Mouse (Mus musculus): ENCODE measurements around the gene Taf1d. TPM values are rescaled to one million over a fixed set of nuclear protein-coding genes. Genes with fewer than 3 reads are reported as not detected.
A peak's percentile ranks its signal among the peaks of the same experiment; 100 is the strongest.
"Not testable (repeated sequence)": the region's sequence is repeated elsewhere in the genome, so short reads cannot be mapped to it uniquely, and the experiment has no call there.

The Taf1d gene
- polyA plus RNA-seq, 1 experiment = 35.7 TPM

GRCm38 (mm10) chr9:15309425-15309824 is 3.4 kb downstream of the Taf1d start:
- no peak for DNase-seq
- no peak for TF ChIP-seq CTCF (IDR thresholded peaks at IDR 0.05; ENCODE audit: borderline replicate concordance, insufficient read depth, low read depth, low read length)
- TF ChIP-seq POLR2A (IDR thresholded peaks at IDR 0.05; ENCODE audit: borderline replicate concordance, insufficient read depth, low read length) = no peak
- no peak overlapping the region for H3K27ac ChIP-seq (ENCODE audit: insufficient read depth, low read length)
- H3K27me3 ChIP-seq (ENCODE audit: control insufficient read depth, insufficient read depth, low read length) = no peaks in the 10 kb centered on the region
- H3K4me3 ChIP-seq (replicated peaks; ENCODE audit: insufficient read depth, low read depth, low read length) = no peak overlapping the region
- H3K4me1 ChIP-seq (ENCODE audit: control insufficient read depth, insufficient read depth, low read length) = no peaks in the 10 kb centered on the region
- 73% methylated on average over 4 of the region's 4 CpGs for WGBS

DNA sequence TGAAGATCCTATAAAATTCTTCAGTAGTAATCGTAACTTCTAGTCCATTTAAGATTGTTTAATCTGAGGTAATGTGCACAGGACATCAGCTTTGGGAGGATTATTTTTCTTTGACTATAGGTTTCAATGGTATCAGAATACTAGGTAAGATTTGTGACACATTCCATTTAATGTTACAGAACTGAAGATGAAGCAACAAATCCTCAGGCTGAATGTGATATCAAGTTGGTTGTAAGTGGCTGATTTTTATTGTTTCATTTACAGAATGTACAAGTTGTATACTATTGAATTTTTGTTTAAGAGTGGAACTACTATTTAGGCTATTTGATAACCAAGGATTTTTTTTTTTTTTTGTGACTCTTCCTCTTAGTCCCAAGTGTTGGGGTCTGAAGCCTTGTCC is 4.2 kb downstream of the Taf1d start:
- H3K27ac ChIP-seq (ENCODE audit: insufficient read depth, low read length) = no peak overlapping the region
- H3K27me3 ChIP-seq (ENCODE audit: control insufficient read depth, insufficient read depth, low read length) = no peaks in the 10 kb centered on the region
- no peak overlapping the region for H3K4me3 ChIP-seq (replicated peaks; ENCODE audit: insufficient read depth, low read depth, low read length)
- no peak for DNase-seq
- no peaks in the 10 kb centered on the region for H3K4me1 ChIP-seq (ENCODE audit: control insufficient read depth, insufficient read depth, low read length)
- WGBS = 90% methylated on average over 1 of the region's 1 CpGs
- no peak for TF ChIP-seq CTCF (IDR thresholded peaks at IDR 0.05; ENCODE audit: borderline replicate concordance, insufficient read depth, low read depth, low read length)
- TF ChIP-seq POLR2A (IDR thresholded peaks at IDR 0.05; ENCODE audit: borderline replicate concordance, insufficient read depth, low read length) = no peak

GRCm38 (mm10) chr9:15312054-15312735 is 6.2 kb downstream of the Taf1d start:
- 87% methylated on average over 2 of the region's 2 CpGs for WGBS
- TF ChIP-seq CTCF (IDR thresholded peaks at IDR 0.05; ENCODE audit: borderline replicate concordance, insufficient read depth, low read depth, low read length) (no peak), POLR2A (IDR thresholded peaks at IDR 0.05; ENCODE audit: borderline replicate concordance, insufficient read depth, low read length) (no peak)
- Histone ChIP-seq H3K4me1 (ENCODE audit: control insufficient read depth, insufficient read depth, low read length) (no peaks in the 10 kb centered on the region), H3K27ac (ENCODE audit: insufficient read depth, low read length) (no peak overlapping the region), H3K4me3 (replicated peaks; ENCODE audit: insufficient read depth, low read depth, low read length) (no peak overlapping the region), H3K27me3 (ENCODE audit: control insufficient read depth, insufficient read depth, low read length) (no peaks in the 10 kb centered on the region)
- DNase-seq = peak in 1 of 2 experiments; percentile 38

DNA sequence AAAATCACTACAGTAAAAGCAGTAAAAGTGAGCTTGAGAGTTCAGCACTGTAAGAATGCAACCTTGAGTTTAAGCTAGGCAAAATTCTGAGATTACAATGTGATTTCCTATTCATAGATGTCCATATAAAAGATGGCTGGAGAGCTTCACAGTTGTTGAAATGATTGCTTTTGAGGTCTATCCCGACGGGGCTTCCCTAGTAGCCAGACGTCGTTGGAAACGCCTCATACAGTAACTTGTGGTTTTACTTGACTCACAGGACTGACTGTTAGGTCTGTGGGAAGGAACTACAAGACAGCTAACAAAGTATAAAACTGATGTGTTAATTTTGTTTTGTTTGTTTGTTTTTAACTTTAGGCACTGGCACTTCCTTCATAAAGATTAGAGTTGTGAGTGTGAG is 7.6 kb downstream of the Taf1d start:
- 86% methylated on average over 5 of the region's 5 CpGs for WGBS
- no peaks in the 10 kb centered on the region for H3K27me3 ChIP-seq (ENCODE audit: control insufficient read depth, insufficient read depth, low read length)
- H3K4me1 ChIP-seq (ENCODE audit: control insufficient read depth, insufficient read depth, low read length) = no peaks in the 10 kb centered on the region
- no peak for DNase-seq
- no peak overlapping the region for H3K4me3 ChIP-seq (replicated peaks; ENCODE audit: insufficient read depth, low read depth, low read length)
- TF ChIP-seq CTCF (IDR thresholded peaks at IDR 0.05; ENCODE audit: borderline replicate concordance, insufficient read depth, low read depth, low read length) = no peak
- TF ChIP-seq POLR2A (IDR thresholded peaks at IDR 0.05; ENCODE audit: borderline replicate concordance, insufficient read depth, low read length) = no peak
- H3K27ac ChIP-seq (ENCODE audit: insufficient read depth, low read length) = no peak overlapping the region

DNA sequence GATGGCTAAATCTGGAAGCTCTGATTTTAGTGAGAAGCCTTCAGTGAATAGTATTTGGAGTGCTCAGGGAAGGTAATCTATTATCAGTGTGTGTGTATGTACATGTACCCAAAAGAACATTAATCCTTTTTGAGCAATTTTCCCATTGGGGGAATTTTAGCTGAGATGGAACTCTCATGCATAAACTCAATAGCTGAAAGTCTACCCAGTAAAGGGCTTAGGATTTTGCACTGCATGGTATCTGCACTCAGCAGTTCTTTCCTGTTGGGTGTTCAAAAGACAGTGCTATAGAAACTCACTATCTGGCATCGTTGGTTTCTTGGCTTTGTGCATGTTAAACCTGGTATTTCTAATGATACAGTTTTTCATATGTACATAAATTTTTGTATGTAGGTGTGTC is 8.6 kb downstream of the Taf1d start:
- TF ChIP-seq POLR2A (IDR thresholded peaks at IDR 0.05; ENCODE audit: borderline replicate concordance, insufficient read depth, low read length) (no peak), CTCF (IDR thresholded peaks at IDR 0.05; ENCODE audit: borderline replicate concordance, insufficient read depth, low read depth, low read length) (no peak)
- no peak for DNase-seq
- 98% methylated on average over 1 of the region's 1 CpGs for WGBS
- Histone ChIP-seq H3K4me3 (replicated peaks; ENCODE audit: insufficient read depth, low read depth, low read length) (no peak overlapping the region), H3K27ac (ENCODE audit: insufficient read depth, low read length) (no peak overlapping the region), H3K27me3 (ENCODE audit: control insufficient read depth, insufficient read depth, low read length) (no peaks in the 10 kb centered on the region), H3K4me1 (ENCODE audit: control insufficient read depth, insufficient read depth, low read length) (no peaks in the 10 kb centered on the region)

- not testable (repeated sequence) for H3K27me3 ChIP-seq (ENCODE audit: control insufficient read depth, insufficient read depth, low read length); H3K4me3 ChIP-seq (replicated peaks; ENCODE audit: insufficient read depth, low read depth, low read length); H3K4me1 ChIP-seq (ENCODE audit: control insufficient read depth, insufficient read depth, low read length); H3K27ac ChIP-seq (ENCODE audit: insufficient read depth, low read length); DNase-seq
- WGBS = 90% methylated on average over 2 of the region's 2 CpGs
Observed at GRCm38 (mm10) chr9:15316296-15316695, 10.3 kb downstream of the Taf1d start.

GRCm38 (mm10) chr9:15317223-15318169 is 11.5 kb downstream of the Taf1d start:
- WGBS = 66% methylated on average over 5 of the region's 5 CpGs
- Histone ChIP-seq H3K4me1 (ENCODE audit: control insufficient read depth, insufficient read depth, low read length) (no peaks in the 10 kb centered on the region), H3K27ac (ENCODE audit: insufficient read depth, low read length) (no peak overlapping the region), H3K27me3 (ENCODE audit: control insufficient read depth, insufficient read depth, low read length) (no peaks in the 10 kb centered on the region), H3K4me3 (replicated peaks; ENCODE audit: insufficient read depth, low read depth, low read length) (no peak overlapping the region)
- no peak for DNase-seq
- TF ChIP-seq CTCF (IDR thresholded peaks at IDR 0.05; ENCODE audit: borderline replicate concordance, insufficient read depth, low read depth, low read length) (no peak), POLR2A (IDR thresholded peaks at IDR 0.05; ENCODE audit: borderline replicate concordance, insufficient read depth, low read length) (no peak)
